Mouse (Mus musculus) CH12.LX (cell line): ENCODE results near the gene Pxk.

ENCODE experiments used
- BHLHE40 ChIP-seq: IDR thresholded peaks from 2 replicates; pipeline ENCODE4 v1.6.1; 2011; ENCODE audit warnings: mild to moderate bottlenecking, low read depth, low read length, improper control_type of control experiment
- CTCF ChIP-seq, 2 experiments: IDR thresholded peaks in 1 of 2; conservative IDR thresholded peaks in 1 of 2; 2 replicates each; pipeline ENCODE4 v1.5.1; 2011 to 2012; ENCODE audit warnings: low read depth in 2 of 2, low read length in 2 of 2, improper control_type of control experiment in 1 of 2, inconsistent platforms in 1 of 2, mild to moderate bottlenecking in 1 of 2, moderate library complexity in 1 of 2
- ELF1 ChIP-seq: IDR thresholded peaks from 2 replicates; pipeline ENCODE4 v1.6.1; 2014; ENCODE audit warnings: low read depth, mild to moderate bottlenecking, inconsistent platforms, low read length, improper control_type of control experiment
- HCFC1 ChIP-seq: IDR thresholded peaks from 2 replicates; pipeline ENCODE4 v1.6.1; 2012; ENCODE audit warnings: low read depth, mild to moderate bottlenecking, inconsistent platforms, low read length, improper control_type of control experiment
- KAT2A ChIP-seq: IDR thresholded peaks from 2 replicates; pipeline ENCODE4 v1.6.1; 2012; ENCODE audit warnings: low read length, improper control_type of control experiment, inconsistent platforms; ENCODE audit not compliant: insufficient replicate concordance
- POLR2A ChIP-seq: IDR thresholded peaks from 2 replicates; pipeline ENCODE4 v1.6.1; 2011; ENCODE audit warnings: low read depth, mild to moderate bottlenecking, improper control_type of control experiment, low read length
- RAD21 ChIP-seq: IDR thresholded peaks from 2 replicates; pipeline ENCODE4 v1.6.1; 2011; ENCODE audit warnings: low read depth, mild to moderate bottlenecking, low read length, improper control_type of control experiment, moderate library complexity

DNA sequence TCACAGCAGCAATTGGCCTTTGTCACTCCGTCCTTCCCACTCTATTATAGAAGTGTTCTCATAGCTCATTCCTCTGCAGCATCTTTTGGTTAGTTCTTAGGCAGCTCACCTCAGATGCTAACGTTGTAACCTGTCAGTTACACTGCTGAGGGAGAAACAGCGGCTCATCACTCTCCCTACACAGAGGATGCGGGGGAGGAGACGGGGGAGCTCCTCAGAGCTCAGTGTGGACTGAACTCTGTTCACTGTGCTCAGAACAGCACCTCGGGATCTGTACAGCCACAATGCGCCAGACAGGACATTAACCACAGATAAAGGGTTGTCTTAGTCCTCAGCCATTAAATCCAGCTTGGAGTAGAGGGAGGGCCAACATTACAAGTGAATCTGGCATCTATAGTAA, 66.5 kb downstream of the Pxk start:
- TF ChIP-seq POLR2A (no peak), RAD21 (no peak), CTCF (conservative IDR thresholded peaks at IDR 0.05 in 1 of 2, IDR thresholded peaks at IDR 0.05 in 1 of 2; ENCODE audit: low read depth in 2 of 2, low read length in 2 of 2) (no peak), ELF1 (no peak), KAT2A (no peak), BHLHE40 (no peak), HCFC1 (no peak)
